Mouse (Mus musculus) fat pad, adult 2 months (tissue): Measurements from ENCODE around the gene Homer2.

ENCODE experiments used
- DNase-seq: peaks from one replicate; pipeline ENCODE4 v3.0.0-alpha.2; 2011; ENCODE audit warnings: low read depth, low spot score; ENCODE audit errors: extremely low read depth

Gene Homer2

DNA sequence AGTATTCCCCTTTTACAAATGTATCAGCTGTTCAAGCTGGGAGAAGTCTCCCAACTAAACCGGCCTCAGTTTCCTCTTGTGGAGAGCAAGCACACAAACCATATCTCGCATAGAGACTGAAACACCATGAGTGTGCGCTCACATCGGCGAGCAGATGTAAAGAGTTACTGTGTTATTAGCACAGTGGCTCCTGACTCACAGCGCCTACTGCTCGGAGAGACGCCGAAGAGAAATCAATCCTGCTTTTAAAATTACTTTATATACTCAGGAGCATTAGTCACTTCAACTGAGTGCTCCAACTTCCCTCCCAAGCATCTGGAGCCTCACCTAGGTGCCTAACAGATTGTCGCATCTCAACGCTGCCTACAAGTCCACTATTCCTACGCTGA, 1.3 kb downstream of the Homer2 start:
- DNase-seq = no peak

GRCm38 (mm10) chr7:81698357-81698756, 9.0 kb downstream of the Homer2 start:
- DNase-seq = no peak

DNA sequence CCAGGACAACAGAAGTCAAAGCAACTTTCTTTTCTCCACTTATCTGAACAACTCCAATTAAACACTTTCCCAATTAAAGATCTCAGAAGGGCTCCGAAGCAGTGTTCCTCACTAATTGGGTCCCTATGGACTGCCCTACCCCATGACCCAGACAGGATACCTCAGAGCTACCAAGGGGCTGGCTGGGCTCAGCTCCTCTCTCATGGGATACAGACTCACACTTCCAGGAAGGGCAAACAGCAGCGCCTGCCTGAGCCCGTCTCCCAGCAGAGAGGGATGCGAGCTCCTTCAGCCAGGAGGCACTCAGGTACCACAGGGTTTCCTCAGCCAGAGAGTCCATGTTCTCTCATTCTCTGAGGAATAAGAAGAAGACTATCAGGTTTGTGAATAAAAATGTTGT, 9.4 kb downstream of the Homer2 start:
- no peak for DNase-seq

- DNase-seq = no peak
Measured at GRCm38 (mm10) chr7:81695763-81696533, 11.4 kb downstream of the Homer2 start.

DNA sequence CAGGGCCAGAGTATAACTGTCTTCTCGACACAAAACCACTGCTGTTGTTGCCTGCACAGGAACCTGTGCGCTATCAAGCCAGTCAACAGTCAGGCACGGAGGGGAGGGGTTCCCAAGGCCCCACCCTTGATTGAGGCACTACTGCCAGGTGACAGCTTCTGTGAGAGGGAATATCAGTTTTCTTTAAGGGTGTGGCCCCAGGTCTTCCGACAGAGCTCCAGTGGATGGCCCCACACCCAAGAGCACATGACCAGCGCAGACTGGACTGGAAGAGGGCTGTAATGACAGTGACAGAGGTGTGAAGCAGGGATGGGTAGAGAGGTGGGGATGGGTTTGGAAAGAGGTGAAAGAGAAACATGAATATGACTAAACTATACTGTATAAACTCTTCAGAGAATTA, 16.3 kb downstream of the Homer2 start:
- no peak for DNase-seq

DNA sequence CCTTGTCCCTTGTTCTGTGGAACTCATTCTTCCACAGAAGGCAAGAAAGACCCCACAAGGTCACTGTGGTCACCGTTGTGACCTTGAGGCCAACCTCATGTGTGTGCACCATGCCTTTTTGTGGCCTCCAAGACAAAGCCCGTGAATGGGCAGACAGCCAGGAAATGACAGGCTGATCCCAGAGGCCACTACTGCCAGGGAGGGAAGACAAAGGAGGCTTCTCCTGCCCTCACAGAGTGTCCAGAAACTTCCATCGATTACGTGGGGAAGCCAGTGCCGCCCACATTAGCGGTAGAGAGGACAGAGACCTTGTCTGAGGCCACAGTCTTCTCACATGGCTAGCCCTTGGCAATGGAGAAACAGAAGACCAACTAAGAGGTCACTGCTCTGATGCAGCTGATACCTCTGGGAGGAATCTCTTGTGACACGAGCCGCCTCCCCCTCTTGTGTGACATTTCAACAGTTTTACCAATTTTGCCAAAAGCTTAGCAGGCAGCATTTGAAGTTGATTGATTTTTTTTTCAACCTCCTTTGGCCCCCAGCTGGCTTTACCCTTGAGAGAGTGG, 18.1 kb downstream of the Homer2 start:
- no peak for DNase-seq

- peak; percentile 21 for DNase-seq
Measured at GRCm38 (mm10) chr7:81688378-81688777, 18.9 kb downstream of the Homer2 start.

DNA sequence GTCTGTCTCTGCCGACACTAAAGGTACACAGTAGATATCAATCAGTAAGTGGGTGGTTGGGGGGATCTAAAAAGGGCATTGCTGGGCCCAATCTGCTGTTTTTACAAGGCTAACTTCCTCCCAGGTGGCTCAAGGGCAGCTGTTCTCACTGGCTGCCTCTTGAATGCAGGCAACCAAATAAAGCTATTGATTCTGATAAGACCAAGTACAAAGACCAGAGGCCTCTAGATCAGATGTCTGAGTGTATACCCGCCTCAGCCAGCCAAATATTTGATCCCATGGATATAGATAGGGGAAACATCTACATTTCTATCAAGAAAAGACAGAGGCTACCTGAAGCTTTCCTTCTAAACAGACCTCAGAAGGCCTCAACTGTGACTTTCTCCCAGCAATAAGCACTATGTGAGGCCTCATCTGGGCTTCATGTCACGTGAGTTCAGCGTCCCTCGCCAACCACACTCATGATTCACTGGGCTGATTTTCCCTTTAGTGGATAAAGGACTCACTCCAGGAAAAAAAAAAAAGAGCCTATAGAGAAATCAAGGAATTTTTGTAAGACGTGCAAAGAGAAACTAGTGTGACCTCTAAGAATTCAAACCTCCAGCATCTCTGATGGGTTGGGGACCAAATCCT, 19.5 kb downstream of the Homer2 start:
- no peak for DNase-seq

DNA sequence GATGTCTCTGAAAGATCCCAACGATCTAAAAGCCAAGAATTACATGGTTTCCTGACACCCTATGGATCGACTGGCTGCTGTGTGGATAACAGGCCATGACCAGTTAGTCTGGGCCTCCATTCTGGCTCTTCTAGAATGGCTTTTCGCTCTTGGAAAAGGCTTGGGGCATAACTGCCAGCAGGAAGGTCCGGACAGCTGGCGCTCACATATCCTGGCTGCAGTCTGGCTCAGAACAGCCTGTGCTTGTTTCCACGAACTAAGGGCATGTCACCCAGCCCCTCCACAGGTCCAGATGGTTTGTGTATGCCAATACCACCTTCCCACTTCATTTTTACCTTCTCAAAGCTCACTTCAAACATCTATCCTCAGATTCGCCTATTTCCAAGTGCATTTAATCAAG, 22.0 kb downstream of the Homer2 start:
- DNase-seq = no peak

- no peak for DNase-seq
Measured at GRCm38 (mm10) chr7:81683779-81684422, 23.4 kb downstream of the Homer2 start.

DNA sequence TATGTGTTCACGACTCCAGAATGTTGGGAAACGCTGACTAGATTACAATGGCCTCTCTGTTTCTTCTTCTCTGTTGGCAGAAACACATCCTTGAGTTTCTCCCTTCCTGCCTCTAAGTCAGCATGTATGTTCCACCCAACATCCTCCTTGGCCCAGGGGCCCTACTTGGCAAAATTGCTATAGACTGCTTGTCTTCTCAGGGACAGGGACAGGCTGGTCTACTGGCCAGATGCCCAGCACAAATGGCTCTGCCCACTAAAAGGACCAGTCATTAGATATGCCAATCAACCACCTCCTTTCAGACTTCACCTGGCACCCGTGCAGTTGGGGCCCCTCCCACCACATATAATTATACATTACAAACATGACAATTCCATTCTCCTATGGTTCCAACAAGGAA, 25.9 kb downstream of the Homer2 start:
- DNase-seq = peak; percentile 46

GRCm38 (mm10) chr7:81673359-81674013, 33.8 kb downstream of the Homer2 start:
- DNase-seq = no peak

GRCm38 (mm10) chr7:81672735-81673291, 34.5 kb downstream of the Homer2 start:
- DNase-seq = no peak

- no peak for DNase-seq
Measured at GRCm38 (mm10) chr7:81667156-81667555, 40.2 kb downstream of the Homer2 start.

- DNase-seq = no peak
Measured at GRCm38 (mm10) chr7:81666585-81666984, 40.7 kb downstream of the Homer2 start.

GRCm38 (mm10) chr7:81663057-81663456, 44.3 kb downstream of the Homer2 start:
- no peak for DNase-seq

- no peak for DNase-seq
Measured at GRCm38 (mm10) chr7:81657631-81658347, 49.5 kb downstream of the Homer2 start.

DNA sequence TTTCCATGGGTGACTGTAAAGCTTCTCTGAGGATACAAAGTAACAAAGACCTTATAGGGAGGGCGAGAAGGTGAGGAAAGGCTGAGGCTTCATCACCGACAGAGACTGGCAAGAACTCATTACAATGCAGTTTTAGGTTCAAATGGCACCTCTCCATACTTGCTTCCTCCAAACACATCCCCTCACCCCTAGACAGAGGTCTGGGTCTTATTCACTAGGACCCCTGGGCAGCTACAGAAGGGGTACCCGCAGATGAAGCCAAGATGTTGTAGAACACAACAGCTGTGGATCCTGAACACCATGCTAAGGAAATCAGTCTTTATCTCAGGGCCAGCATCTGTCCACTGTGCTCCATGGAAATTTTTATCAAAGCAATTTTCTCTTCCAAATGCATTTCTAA, 50.3 kb downstream of the Homer2 start:
- no peak for DNase-seq

DNA sequence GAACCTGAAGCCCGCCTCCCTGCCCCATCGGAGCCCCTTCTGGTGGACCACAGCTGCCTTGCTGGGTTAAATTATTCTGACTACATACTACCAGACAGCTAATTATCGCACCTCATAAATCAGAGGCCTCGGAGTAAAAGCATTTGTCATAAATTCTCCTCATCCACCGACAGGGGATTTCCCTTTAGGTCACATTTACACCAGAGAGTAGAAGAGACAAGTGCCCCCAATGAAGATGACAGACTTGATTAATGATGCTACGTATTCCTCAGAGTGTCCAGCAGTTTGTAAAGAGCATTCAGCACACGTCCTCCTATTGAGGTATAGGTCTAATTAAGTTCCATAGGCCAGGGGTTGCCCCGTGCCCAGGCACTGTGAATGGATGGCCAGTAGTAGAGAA, 50.7 kb downstream of the Homer2 start:
- no peak for DNase-seq

DNA sequence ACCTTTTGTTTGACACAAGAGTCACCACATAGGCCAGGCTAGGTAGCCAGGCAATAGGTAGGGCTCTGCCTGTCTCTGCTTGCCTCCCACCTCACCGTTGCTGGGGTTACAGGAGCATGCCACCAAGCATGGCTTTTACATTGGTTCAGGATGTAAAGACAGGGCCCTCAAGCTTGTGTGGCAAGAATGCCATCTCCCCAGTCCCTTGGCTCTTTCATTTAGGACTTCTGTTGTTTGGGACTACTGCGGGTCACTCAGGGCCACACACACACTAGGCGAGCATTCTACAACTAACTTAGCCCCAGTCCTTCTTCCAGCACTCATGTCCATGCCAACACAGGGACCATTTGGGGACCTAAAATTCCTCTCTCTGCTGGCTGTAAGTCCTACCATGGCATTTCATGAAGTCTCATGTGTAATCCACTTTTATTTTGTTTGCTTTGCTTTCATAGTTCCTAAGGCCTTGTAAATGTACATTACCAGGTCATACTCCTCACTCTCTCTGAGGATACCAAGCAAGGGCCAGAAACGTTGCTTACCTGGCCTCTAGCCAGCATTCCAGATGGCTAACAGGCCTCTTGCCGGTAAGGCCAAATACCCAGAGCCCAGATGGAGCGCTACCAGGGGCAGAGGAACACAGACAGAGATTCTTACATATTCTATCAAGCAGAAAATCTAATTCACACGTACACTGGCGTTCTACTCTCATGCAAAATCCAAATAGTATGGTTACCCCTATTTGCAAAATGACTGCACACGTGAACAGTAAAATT, 52.2 kb downstream of the Homer2 start:
- no peak for DNase-seq
